Mouse (Mus musculus): ENCODE results near the gene Apoa4.

Gene Apoa4

DNA sequence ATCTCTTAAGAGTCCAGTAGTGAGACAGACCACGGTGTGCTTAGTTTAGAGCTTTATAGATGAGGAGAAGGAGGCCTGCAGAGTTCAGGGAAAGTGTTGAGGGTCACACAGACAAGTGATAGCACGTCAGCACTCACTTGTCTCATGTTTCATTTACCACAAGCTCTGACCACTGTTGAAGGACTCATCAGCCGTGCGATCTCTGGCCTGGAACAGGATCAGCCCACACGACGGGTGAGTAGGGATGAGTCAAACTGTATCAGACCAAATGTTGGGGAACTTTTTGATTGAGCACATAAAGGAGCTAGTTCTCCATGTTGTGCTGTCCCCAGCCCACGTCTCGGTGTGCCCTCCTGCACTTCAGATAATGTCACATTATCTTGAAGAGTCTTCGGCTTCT lies 34.0 kb downstream of the Apoa4 start:
- DNase-seq (ENCODE audit: low spot score) = no peak

DNA sequence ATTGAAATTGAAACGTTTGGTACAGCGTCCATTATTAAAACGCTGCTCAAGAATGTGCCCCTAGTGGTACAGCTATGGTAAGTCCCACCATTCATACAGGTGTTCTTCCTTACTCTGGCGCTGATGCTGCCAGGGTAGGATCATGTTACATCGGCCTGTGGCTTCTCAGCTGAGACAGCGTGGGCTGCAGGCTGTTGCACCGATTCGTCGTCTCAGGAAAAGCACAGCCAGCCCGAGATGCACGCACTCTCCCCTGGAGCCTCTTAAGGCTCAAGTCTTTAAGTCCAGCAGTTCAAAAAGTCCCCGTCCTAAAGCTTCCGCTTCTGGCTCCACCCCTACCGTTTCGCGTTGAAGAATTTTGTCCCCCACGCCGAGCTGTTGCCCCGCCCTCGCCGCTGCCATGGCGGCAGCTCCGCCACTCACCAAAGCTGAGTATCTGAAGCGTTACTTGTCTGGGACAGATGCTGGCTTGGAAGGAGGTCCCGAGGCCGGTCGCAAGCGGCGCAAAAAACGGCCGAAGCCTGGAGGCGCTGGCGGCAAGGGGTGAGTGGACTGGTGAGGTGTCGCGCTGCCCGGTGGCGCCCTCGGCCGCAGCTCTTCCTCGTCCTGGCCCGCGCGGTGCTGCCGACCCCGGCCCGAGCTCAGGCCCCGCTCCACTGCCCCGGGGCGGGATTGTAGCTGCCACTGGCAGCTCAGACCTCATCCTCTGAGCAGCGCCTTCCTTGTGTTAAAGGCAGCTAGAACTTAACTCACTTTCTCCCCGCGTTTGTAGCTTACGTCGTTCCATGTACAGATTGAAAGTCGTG lies 42.3 kb downstream of the Apoa4 start, which contains the start of gene Bud13:
Gene Bud13, plus strand, starts transcription at position 378 of the 806 bp plus-strand sequence.
- DNase-seq (ENCODE audit: low spot score) = peak; percentile 93
